Mouse (Mus musculus) liver, embryonic 14.5 days (tissue): ENCODE results near the gene Desi1.

ENCODE experiments used
- CTCF ChIP-seq: IDR thresholded peaks from 2 replicates; pipeline ENCODE4 v1.5.1; 2016; ENCODE audit warnings: antibody characterized with exemption, low read depth, control low read depth
- EP300 ChIP-seq: IDR thresholded peaks from 2 replicates; pipeline ENCODE4 v1.6.1; 2016; ENCODE audit warnings: antibody characterized with exemption, low read depth

DNA sequence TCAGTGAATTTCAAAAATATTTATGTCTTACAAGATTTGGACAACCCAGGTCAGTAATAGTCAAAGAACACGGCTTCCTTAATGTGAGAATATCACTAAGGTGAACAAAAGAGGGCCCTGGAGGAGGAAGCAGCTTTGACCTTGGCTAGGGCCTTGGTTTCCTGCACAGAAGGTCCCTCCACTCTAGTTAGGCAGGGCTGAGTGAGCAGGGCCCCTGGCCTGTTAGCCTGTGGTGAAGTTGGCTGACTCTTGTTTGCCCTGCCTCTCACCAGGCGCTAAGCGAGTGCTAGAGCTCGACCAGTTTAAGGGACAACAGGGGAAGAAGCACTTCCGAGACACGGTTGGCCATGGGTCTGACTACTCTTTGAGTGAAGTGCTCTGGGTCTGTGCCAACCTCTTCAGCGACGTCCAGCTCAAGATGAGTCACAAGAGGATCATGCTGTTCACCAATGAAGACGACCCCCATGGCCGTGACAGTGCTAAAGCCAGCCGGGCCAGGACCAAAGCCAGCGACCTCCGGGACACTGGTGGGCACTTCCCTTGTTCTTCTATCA lies 11.1 kb downstream of the Desi1 start:
- TF ChIP-seq CTCF (no peak), EP300 (no peak)
